Mouse (Mus musculus) layer of hippocampus, adult 6 months (tissue): ENCODE results near the gene Ldb2. TPM values are rescaled to one million over a fixed set of nuclear protein-coding genes. Genes with fewer than 3 reads are reported as not detected.

Experiments used
- long read RNA-seq, 2 experiments: library from polyadenylated mRNA; unstranded; transcript quantifications; one replicate each; pipeline ENCODE4 v2.0.0; 2019 to 2020
- polyA plus RNA-seq: library from polyadenylated mRNA; unstranded; fragments of <200 nt; fragmentation: Nextera tagmentation; gene quantifications from 2 replicates; pipeline ENCODE4 v1.2.3, GENCODE M21; 2021

The Ldb2 gene
- 17.1 and 20.0 TPM in 2 replicates for polyA plus RNA-seq
- long read RNA-seq, experiment 1, transcript Ldb2-205 (8 exons, 2,367 nt), result minor isoform, 9 of 39 reads
- long read RNA-seq, experiment 1, transcript Ldb2-201 (8 exons, 2,418 nt), result major isoform, 10 of 39 reads
- long read RNA-seq, experiment 1, partial matches to known transcripts, result 4 of 39 reads
- long read RNA-seq, experiment 1, other reads (novel, unspliced or antisense), result 14 of 39 reads
- long read RNA-seq, experiment 2, transcript Ldb2-205 (8 exons, 2,367 nt), result minor isoform, 26 of 152 reads
- long read RNA-seq, experiment 2, transcript Ldb2-201 (8 exons, 2,418 nt), result major isoform, 50 of 152 reads
- long read RNA-seq, experiment 2, partial matches to known transcripts, result 7 of 152 reads
- long read RNA-seq, experiment 2, other reads (novel, unspliced or antisense), result 68 of 152 reads

GRCm38 (mm10) chr5:44799053-44799860 lies at the start of gene Ldb2:
Gene Ldb2 (minus strand): TSS chr5:44799680.

